Mouse (Mus musculus) right cerebral cortex, postnatal 10 days (tissue): Measurements from ENCODE around the gene Map3k6.

ENCODE experiments used
- DNase-seq, 2 experiments: peaks; one replicate each; pipeline ENCODE4 v3.0.0; 2021; ENCODE audit warnings: low spot score in 2 of 2

The Map3k6 gene

GRCm38 (mm10) chr4:133281951-133282481 lies 41.4 kb downstream of the Map3k6 start:
- DNase-seq = peak; percentile 56 to 66

- no peak for DNase-seq
Observed at GRCm38 (mm10) chr4:133282656-133283055, 42.0 kb downstream of the Map3k6 start.

GRCm38 (mm10) chr4:133285299-133285698 lies 44.7 kb downstream of the Map3k6 start:
- DNase-seq = no peak

- no peak for DNase-seq
Observed at GRCm38 (mm10) chr4:133285950-133286349, 45.3 kb downstream of the Map3k6 start.

GRCm38 (mm10) chr4:133286476-133287077 lies 46.0 kb downstream of the Map3k6 start:
- no peak for DNase-seq

GRCm38 (mm10) chr4:133291255-133291654 lies 50.6 kb downstream of the Map3k6 start:
- no peak for DNase-seq

- DNase-seq = no peak
Observed at GRCm38 (mm10) chr4:133292405-133292804, 51.8 kb downstream of the Map3k6 start.

GRCm38 (mm10) chr4:133292901-133293843 lies 52.6 kb downstream of the Map3k6 start:
- no peak for DNase-seq

- no peak for DNase-seq
Observed at GRCm38 (mm10) chr4:133294084-133294483, 53.5 kb downstream of the Map3k6 start.

- DNase-seq = no peak
Observed at GRCm38 (mm10) chr4:133297360-133297759, 56.7 kb downstream of the Map3k6 start.

GRCm38 (mm10) chr4:133297801-133298238 lies 57.2 kb downstream of the Map3k6 start:
- DNase-seq = peak; percentile 92 to 93

GRCm38 (mm10) chr4:133298516-133299365 lies 58.1 kb downstream of the Map3k6 start:
- peak; percentile 74 to 78 for DNase-seq

- DNase-seq = peak; percentile 83 to 89
Observed at GRCm38 (mm10) chr4:133299701-133300100, 59.1 kb downstream of the Map3k6 start.

- DNase-seq = no peak
Observed at GRCm38 (mm10) chr4:133300421-133300820, 59.8 kb downstream of the Map3k6 start.

- peak; percentile 75 to 82 for DNase-seq
Observed at GRCm38 (mm10) chr4:133301802-133302201, 61.2 kb downstream of the Map3k6 start.
